Mouse (Mus musculus) G1E (cell line): Measurements from ENCODE around the gene Ddx3y. TPM values are rescaled to one million over a fixed set of nuclear protein-coding genes. Genes with fewer than 3 reads are reported as not detected.

Source experiments
- ATAC-seq: 2 replicates; pipeline ENCODE4 v1.8.0; 2016; ENCODE audit warnings: mild to moderate bottlenecking; ENCODE audit not compliant: insufficient number of reproducible peaks, poor library complexity, low FRiP score, severe bottlenecking; ENCODE audit errors: extremely low read depth
- DNase-seq: peaks from one replicate; pipeline ENCODE4 v3.0.0; 2012; ENCODE audit warnings: low spot score
- H3K27me3 ChIP-seq: 2 replicates; pipeline ENCODE4 v1.6.1; 2012; ENCODE audit warnings: mild to moderate bottlenecking, low read length, inconsistent platforms; ENCODE audit not compliant: insufficient read depth
- H3K36me3 ChIP-seq: replicated peaks from 2 replicates; pipeline ENCODE3; 2012; ENCODE audit warnings: mild to moderate bottlenecking, inconsistent platforms
- H3K4me1 ChIP-seq: 2 replicates; pipeline ENCODE4 v1.6.1; 2012; ENCODE audit warnings: low read depth, low read length, inconsistent platforms, mixed read lengths; ENCODE audit not compliant: insufficient read depth
- H3K4me3 ChIP-seq: 2 replicates; pipeline ENCODE4 v1.5.1; 2012; ENCODE audit warnings: low read depth, mild to moderate bottlenecking, inconsistent platforms, low read length, moderate library complexity, mixed read lengths
- H3K9me3 ChIP-seq: replicated peaks from 2 replicates; pipeline ENCODE4 v1.6.1; 2012; ENCODE audit warnings: inconsistent platforms
- CTCF ChIP-seq: IDR thresholded peaks from 2 replicates; pipeline ENCODE4 v1.5.1; 2012; ENCODE audit warnings: low read depth, low read length, inconsistent platforms, mixed read lengths
- GATA1 ChIP-seq: IDR thresholded peaks from 2 replicates; pipeline ENCODE4 v1.6.1; 2012; ENCODE audit warnings: borderline replicate concordance, low read length, inconsistent platforms, mixed read lengths
- GATA2 ChIP-seq: IDR thresholded peaks from 2 replicates; pipeline ENCODE4 v1.6.1; 2012; ENCODE audit warnings: low read depth, low read length, inconsistent platforms, borderline replicate concordance
- POLR2AphosphoS5 ChIP-seq: IDR thresholded peaks from 2 replicates; pipeline ENCODE4 v1.6.1; 2012; ENCODE audit warnings: low read depth, low read length, inconsistent platforms; ENCODE audit not compliant: insufficient replicate concordance
- TAL1 ChIP-seq: conservative IDR thresholded peaks from 2 replicates; pipeline ENCODE4 v1.6.1; 2012; ENCODE audit warnings: low read depth, low read length, inconsistent platforms, mixed read lengths
- polyA plus RNA-seq: library from polyadenylated mRNA; stranded (reverse); fragments of >175 nt; gene quantifications from 2 replicates; pipeline ENCODE4 v1.2.3, GENCODE M21; 2012
- total RNA-seq, 2 experiments: library from RNA; stranded (forward) in 1 of 2; stranded (reverse) in 1 of 2; fragments of 200-1000 nt in 1 of 2; fragments of >200 nt in 1 of 2; fragmentation: Nextera tagmentation in 1 of 2; gene quantifications; 2 replicates each; pipeline ENCODE4 v1.2.3; 2014 to 2017

Ddx3y gene
- 30.0 TPM in 1 of 2 replicates, not detected in the other for total RNA-seq (2014; fragmentation: Nextera tagmentation)
- total RNA-seq (2017) = not detected in 2 replicates
- polyA plus RNA-seq = not detected in 2 replicates

- Histone ChIP-seq H3K4me3 (no peak within 1 kb of the TSS), H3K9me3 (no peaks in the 10 kb centered on the region), H3K27me3 (no peaks in the 10 kb centered on the region), H3K4me1 (no peaks in the 10 kb centered on the region), H3K36me3 (no peaks in the 10 kb centered on the region)
- DNase-seq (no peak), ATAC-seq (no peak)
- no peak for TF ChIP-seq GATA2
- no peak for TF ChIP-seq GATA1
- TF ChIP-seq POLR2AphosphoS5 = no peak
- TF ChIP-seq TAL1 = no peak
- no peak for TF ChIP-seq CTCF
Observed at GRCm38 (mm10) chrY:1286171-1286795, at the start of gene Ddx3y. Gene Ddx3y (minus strand): TSS chrY:1286629.

GRCm38 (mm10) chrY:1293708-1294107 lies 7.3 kb upstream of the Ddx3y start:
- Histone ChIP-seq H3K4me1 (no peaks in the 10 kb centered on the region), H3K4me3 (no peak overlapping the region), H3K36me3 (no peaks in the 10 kb centered on the region), H3K9me3 (no peaks in the 10 kb centered on the region), H3K27me3 (no peaks in the 10 kb centered on the region)
- ATAC-seq (no peak), DNase-seq (no peak)
- TF ChIP-seq TAL1 = no peak
- no peak for TF ChIP-seq POLR2AphosphoS5

- TF ChIP-seq GATA1 (no peak), GATA2 (no peak), TAL1 (no peak), CTCF (no peak), POLR2AphosphoS5 (no peak)
- no peak for ATAC-seq
Observed at GRCm38 (mm10) chrY:1285735-1286134, 694 bp downstream of the Ddx3y start.

GRCm38 (mm10) chrY:1246117-1246516 lies 40.3 kb downstream of the Ddx3y start:
- H3K4me1 ChIP-seq = no peaks in the 10 kb centered on the region
- no peak for ATAC-seq
- H3K27me3 ChIP-seq = no peaks in the 10 kb centered on the region
- no peak overlapping the region for H3K4me3 ChIP-seq
- no peaks in the 10 kb centered on the region for H3K36me3 ChIP-seq
- H3K9me3 ChIP-seq = no peaks in the 10 kb centered on the region
- DNase-seq = no peak
- no peak for TF ChIP-seq GATA1
- TF ChIP-seq POLR2AphosphoS5 = no peak

More at GRCm38 (mm10) chrY:1285735-1286134, 694 bp downstream of the Ddx3y start:
- DNase-seq = no peak
- Histone ChIP-seq H3K27me3 (no peaks in the 10 kb centered on the region), H3K9me3 (no peaks in the 10 kb centered on the region), H3K36me3 (no peaks in the 10 kb centered on the region), H3K4me3 (no peak overlapping the region), H3K4me1 (no peaks in the 10 kb centered on the region)

- H3K27me3 ChIP-seq = no peaks in the 10 kb centered on the region
- no peak for ATAC-seq
Observed at GRCm38 (mm10) chrY:1245426-1245863, 41.0 kb downstream of the Ddx3y start, which contains the start of gene Uty. Gene Uty (minus strand): TSS chrY:1245759.

DNA sequence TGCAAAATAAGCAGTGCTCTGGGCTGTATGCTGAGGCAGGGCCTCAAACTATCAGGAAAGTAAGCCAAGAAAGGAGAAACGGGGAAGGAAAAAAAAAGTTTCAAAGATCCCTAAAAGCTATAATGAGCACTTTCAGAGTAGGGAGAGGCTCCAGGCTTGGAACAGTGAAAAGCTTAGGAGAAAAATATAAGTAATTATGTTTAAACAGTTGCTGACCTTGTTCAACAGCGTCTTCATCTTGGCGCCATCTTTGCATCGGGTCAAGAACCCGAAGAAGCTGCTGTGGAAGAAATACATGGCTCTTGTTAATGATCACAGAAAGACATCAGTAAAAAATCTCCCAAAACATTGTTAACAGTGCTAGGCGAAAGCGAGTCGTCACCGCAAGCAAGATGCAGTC lies 41.5 kb downstream of the Ddx3y start:
- no peaks in the 10 kb centered on the region for H3K27me3 ChIP-seq
- H3K36me3 ChIP-seq = no peaks in the 10 kb centered on the region
- H3K4me1 ChIP-seq = no peaks in the 10 kb centered on the region
- H3K4me3 ChIP-seq = no peak overlapping the region
- H3K9me3 ChIP-seq = no peaks in the 10 kb centered on the region
- DNase-seq = no peak
- no peak for ATAC-seq
- TF ChIP-seq TAL1 (no peak), CTCF (no peak), GATA2 (no peak)

More at GRCm38 (mm10) chrY:1245426-1245863, 41.0 kb downstream of the Ddx3y start, which contains the start of gene Uty:
- Histone ChIP-seq H3K36me3 (no peaks in the 10 kb centered on the region), H3K9me3 (no peaks in the 10 kb centered on the region), H3K4me1 (no peaks in the 10 kb centered on the region), H3K4me3 (no peak within 1 kb of the TSS)
- no peak for TF ChIP-seq GATA2
- no peak for TF ChIP-seq CTCF
- TF ChIP-seq GATA1 = no peak
- TF ChIP-seq POLR2AphosphoS5 = no peak
- TF ChIP-seq TAL1 = no peak
- no peak for DNase-seq
